Mouse (Mus musculus): ENCODE measurements around the gene Prkar1b.

Gene Prkar1b

GRCm38 (mm10) chr5:139149681-139150602 lies at the start of gene Prkar1b, which contains the start of gene Dnaaf5:
Gene Prkar1b (minus strand): TSS chr5:139150001.
Gene Dnaaf5 (plus strand): TSS chr5:139150223.
- peak; percentile 98 for DNase-seq

GRCm38 (mm10) chr5:139199636-139199994 lies 49.8 kb upstream of the Prkar1b start:
- no peak for DNase-seq

GRCm38 (mm10) chr5:139198779-139199178 lies 49.0 kb upstream of the Prkar1b start:
- no peak for DNase-seq

- DNase-seq, result no peak
Measured at GRCm38 (mm10) chr5:139190958-139191357, 41.2 kb upstream of the Prkar1b start.

- no peak for DNase-seq
Measured at GRCm38 (mm10) chr5:139189726-139190125, 39.9 kb upstream of the Prkar1b start.

GRCm38 (mm10) chr5:139184897-139185296 lies 35.1 kb upstream of the Prkar1b start:
- no peak for DNase-seq

- no peak for DNase-seq
Measured at GRCm38 (mm10) chr5:139183601-139184000, 33.8 kb upstream of the Prkar1b start.

GRCm38 (mm10) chr5:139183131-139183530 lies 33.3 kb upstream of the Prkar1b start:
- DNase-seq, result no peak

- DNase-seq, result peak; percentile 81
Measured at GRCm38 (mm10) chr5:139178895-139179631, 29.3 kb upstream of the Prkar1b start.

GRCm38 (mm10) chr5:139174556-139175547 lies 25.1 kb upstream of the Prkar1b start:
- peak; percentile 64 for DNase-seq

- DNase-seq, result no peak
Measured at GRCm38 (mm10) chr5:139174141-139174540, 24.3 kb upstream of the Prkar1b start.

GRCm38 (mm10) chr5:139171929-139172328 lies 22.1 kb upstream of the Prkar1b start:
- DNase-seq, result no peak

- DNase-seq, result no peak
Measured at GRCm38 (mm10) chr5:139167548-139167947, 17.7 kb upstream of the Prkar1b start.

GRCm38 (mm10) chr5:139166781-139167361 lies 17.1 kb upstream of the Prkar1b start:
- no peak for DNase-seq

GRCm38 (mm10) chr5:139161632-139162031 lies 11.8 kb upstream of the Prkar1b start:
- DNase-seq, result no peak

GRCm38 (mm10) chr5:139160899-139161298 lies 11.1 kb upstream of the Prkar1b start:
- DNase-seq, result no peak

GRCm38 (mm10) chr5:139150603-139151031 lies 816 bp upstream of the Prkar1b start:
- peak; percentile 59 for DNase-seq

GRCm38 (mm10) chr5:139149006-139149672 lies 662 bp downstream of the Prkar1b start:
- no peak for DNase-seq

- DNase-seq, result no peak
Measured at GRCm38 (mm10) chr5:139147178-139148078, 2.4 kb downstream of the Prkar1b start.

GRCm38 (mm10) chr5:139146476-139147075 lies 3.2 kb downstream of the Prkar1b start:
- peak; percentile 61 for DNase-seq

Measured in kidney, postnatal 14 days (tissue).